Mouse (Mus musculus) heart, postnatal 0 days (tissue): Measurements from ENCODE around the gene Adh4. TPM values are rescaled to one million over a fixed set of nuclear protein-coding genes. Genes with fewer than 3 reads are reported as not detected.

ENCODE experiments used
- ATAC-seq: fragments of 200-750 bp; cut with Nextera tagmentation; 2 replicates; pipeline ENCODE4 v1.8.0; 2017; ENCODE audit warnings: low read depth, moderate number of reproducible peaks, moderate library complexity; ENCODE audit not compliant: insufficient read depth
- DNase-seq: peaks from one replicate; pipeline ENCODE4 v3.0.0-alpha.2; 2016; ENCODE audit warnings: low spot score
- H3K27ac ChIP-seq: fragments of 300-500 bp; sonication (generic); 2 replicates; pipeline ENCODE4 v1.5.1; 2014; ENCODE audit warnings: low read depth, mild to moderate bottlenecking
- H3K27me3 ChIP-seq: fragments of 300-500 bp; sonication (generic); 2 replicates; pipeline ENCODE4 v1.6.1; 2014; ENCODE audit warnings: low read length, mixed read lengths; ENCODE audit not compliant: control insufficient read depth, insufficient read depth
- H3K36me3 ChIP-seq: fragments of 300-500 bp; sonication (generic); replicated peaks from 2 replicates; pipeline ENCODE4 v1.6.1; 2014; ENCODE audit warnings: low read length, mixed read lengths; ENCODE audit not compliant: control insufficient read depth, insufficient read depth
- H3K4me1 ChIP-seq: fragments of 300-500 bp; sonication (generic); 2 replicates; pipeline ENCODE4 v1.6.1; 2014; ENCODE audit warnings: antibody characterized with exemption; ENCODE audit not compliant: control insufficient read depth, insufficient read depth
- H3K4me2 ChIP-seq: fragments of 300-500 bp; sonication (generic); 2 replicates; pipeline ENCODE4 v1.6.1; 2014; ENCODE audit warnings: low read depth, mild to moderate bottlenecking, low read length, moderate library complexity
- H3K4me3 ChIP-seq: fragments of 300-500 bp; sonication (generic); 2 replicates; pipeline ENCODE4 v1.5.1; 2014; ENCODE audit warnings: low read depth, low read length
- H3K9ac ChIP-seq: fragments of 300-500 bp; sonication (generic); replicated peaks from 2 replicates; pipeline ENCODE4 v1.6.1; 2014; ENCODE audit warnings: low read depth, low read length, mixed read lengths
- H3K9me3 ChIP-seq: fragments of 300-500 bp; sonication (generic); replicated peaks from 2 replicates; pipeline ENCODE4 v1.6.1; 2016; ENCODE audit warnings: low read length; ENCODE audit not compliant: control insufficient read depth
- CTCF ChIP-seq: IDR thresholded peaks from 2 replicates; pipeline ENCODE4 v1.5.1; 2016; ENCODE audit warnings: antibody characterized with exemption, control low read depth, low read depth
- EP300 ChIP-seq: IDR thresholded peaks from 2 replicates; pipeline ENCODE4 v1.6.1; 2016; ENCODE audit warnings: antibody characterized with exemption, low read depth
- WGBS: fragments of 180-500 bp; shearing (Covaris S2); extraction: QIAGEN DNeasy Blood & Tissue Kit; methylation state at CpG from one replicate; pipeline ENCODE4 v1.1.7; 2014; 5-methylcytosine and 5-hydroxymethylcytosine counted together
- polyA plus RNA-seq: library from polyadenylated mRNA; unstranded; fragments of >200 nt; fragmentation: Nextera tagmentation; extraction: Ambion mirVana; gene quantifications from 2 replicates; pipeline ENCODE4 v1.2.1, GENCODE M21; 2015
- total RNA-seq: library from RNA; depleted of rRNA; stranded (reverse); fragments of >200 nt; gene quantifications from 2 replicates; pipeline ENCODE4 v1.2.3, GENCODE M21; 2014; ENCODE audit warnings: low replicate concordance

The Adh4 gene
- total and polyA plus RNA-seq, 2 experiments from 2014 or later: not detected

DNA sequence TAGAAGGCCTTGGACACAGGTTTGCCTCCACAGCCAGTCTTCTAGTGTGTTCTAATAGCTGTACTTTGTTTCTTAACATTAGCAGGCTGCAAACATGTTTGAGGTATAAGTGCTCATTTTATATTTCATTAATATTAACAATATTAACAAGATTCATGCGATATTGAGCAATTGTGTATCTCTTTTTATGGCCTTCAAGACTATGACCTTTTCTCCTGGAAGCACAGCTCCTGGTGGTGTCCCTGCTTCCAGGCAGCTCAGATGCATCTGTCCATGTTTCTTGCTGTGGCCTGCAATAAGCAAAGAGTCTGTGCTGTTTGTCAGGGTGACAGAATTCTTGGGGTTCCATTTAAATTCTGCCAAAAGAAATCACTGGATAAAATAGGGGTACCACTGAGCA, 5.7 kb upstream of the Adh4 start:
- DNase-seq (no peak), ATAC-seq (no peak)
- Histone ChIP-seq H3K27ac (no peak overlapping the region), H3K27me3 (no peaks in the 10 kb centered on the region), H3K4me2 (no peak overlapping the region), H3K9me3 (no peaks in the 10 kb centered on the region), H3K4me3 (no peak overlapping the region), H3K4me1 (no peaks in the 10 kb centered on the region), H3K36me3 (no peaks in the 10 kb centered on the region), H3K9ac (no peak overlapping the region)
- 73% methylated on average over 1 of the region's 1 CpGs for WGBS
- no peak for TF ChIP-seq EP300
- TF ChIP-seq CTCF: no peak

- Histone ChIP-seq H3K27me3 (no peaks in the 10 kb centered on the region), H3K9ac (no peak overlapping the region), H3K4me3 (no peak overlapping the region), H3K4me1 (no peaks in the 10 kb centered on the region), H3K4me2 (no peak overlapping the region), H3K9me3 (no peaks in the 10 kb centered on the region), H3K36me3 (no peaks in the 10 kb centered on the region), H3K27ac (no peak overlapping the region)
- ATAC-seq: no peak
- TF ChIP-seq CTCF: no peak
- no peak for TF ChIP-seq EP300
- no peak for DNase-seq
- WGBS: 74% methylated on average over 3 of the region's 3 CpGs
Observed at GRCm38 (mm10) chr3:138410211-138410610, 5.1 kb upstream of the Adh4 start.

GRCm38 (mm10) chr3:138419369-138419768, 4.1 kb downstream of the Adh4 start:
- 75% methylated on average over 6 of the region's 6 CpGs for WGBS
- no peak overlapping the region for H3K4me3 ChIP-seq
- H3K4me1 ChIP-seq: no peaks in the 10 kb centered on the region
- no peak for TF ChIP-seq EP300
- TF ChIP-seq CTCF: no peak
- ATAC-seq (no peak), DNase-seq (no peak)
- H3K36me3 ChIP-seq: no peaks in the 10 kb centered on the region
- H3K9ac ChIP-seq: no peak overlapping the region
- H3K27ac ChIP-seq: no peak overlapping the region
- no peaks in the 10 kb centered on the region for H3K9me3 ChIP-seq
- H3K4me2 ChIP-seq: no peak overlapping the region
- H3K27me3 ChIP-seq: no peaks in the 10 kb centered on the region

- Histone ChIP-seq H3K9me3 (no peaks in the 10 kb centered on the region), H3K4me2 (no peak overlapping the region), H3K4me3 (no peak overlapping the region), H3K27me3 (no peaks in the 10 kb centered on the region), H3K9ac (no peak overlapping the region), H3K36me3 (no peaks in the 10 kb centered on the region), H3K27ac (no peak overlapping the region), H3K4me1 (no peaks in the 10 kb centered on the region)
- no peak for TF ChIP-seq EP300
- no peak for TF ChIP-seq CTCF
- ATAC-seq (no peak), DNase-seq (no peak)
- WGBS: 88% methylated on average over 3 of the region's 3 CpGs
Observed at GRCm38 (mm10) chr3:138420385-138420784, 5.1 kb downstream of the Adh4 start.

- H3K9ac ChIP-seq: no peak overlapping the region
- H3K4me2 ChIP-seq: no peak overlapping the region
- 40% methylated on average over 2 of the region's 2 CpGs for WGBS
- ATAC-seq (no peak), DNase-seq (no peak)
- no peaks in the 10 kb centered on the region for H3K4me1 ChIP-seq
- H3K27me3 ChIP-seq: no peaks in the 10 kb centered on the region
- H3K36me3 ChIP-seq: no peaks in the 10 kb centered on the region
- no peaks in the 10 kb centered on the region for H3K9me3 ChIP-seq
- H3K4me3 ChIP-seq: no peak overlapping the region
- TF ChIP-seq CTCF: no peak
- TF ChIP-seq EP300: no peak
- H3K27ac ChIP-seq: no peak overlapping the region
Observed at GRCm38 (mm10) chr3:138423664-138424063, 8.4 kb downstream of the Adh4 start.

DNA sequence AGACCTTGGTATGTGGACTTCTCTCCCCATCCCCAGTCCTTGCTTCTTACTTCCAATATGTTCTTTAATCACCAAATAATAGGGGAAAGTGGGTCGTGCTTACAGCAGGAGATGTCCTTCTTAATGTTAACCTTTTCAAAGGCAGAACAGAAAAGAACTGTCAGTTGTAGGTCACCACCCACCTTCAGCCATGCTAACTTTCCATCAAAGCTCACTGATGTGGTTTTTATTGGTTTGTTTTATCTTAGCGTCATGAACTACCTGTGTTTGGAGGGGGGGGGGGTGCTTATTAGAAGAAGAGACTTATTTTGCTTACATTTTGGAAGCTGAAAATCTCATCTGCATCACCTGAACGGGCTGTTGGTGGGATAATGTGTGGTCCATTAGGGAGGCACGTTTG, 9.0 kb downstream of the Adh4 start:
- no peaks in the 10 kb centered on the region for H3K36me3 ChIP-seq
- no peak overlapping the region for H3K4me3 ChIP-seq
- 56% methylated on average over 4 of the region's 4 CpGs for WGBS

More for the DNA sequence above, 9.0 kb downstream of the Adh4 start:
- no peak for TF ChIP-seq EP300
- no peak for TF ChIP-seq CTCF
- Histone ChIP-seq H3K4me2 (no peak overlapping the region), H3K9me3 (no peaks in the 10 kb centered on the region), H3K27me3 (no peaks in the 10 kb centered on the region), H3K9ac (no peak overlapping the region), H3K4me1 (no peaks in the 10 kb centered on the region), H3K27ac (no peak overlapping the region)
- ATAC-seq (no peak), DNase-seq (no peak)
